Mouse (Mus musculus) lung, embryonic 14.5 days (tissue): Measurements from ENCODE around the gene March4. TPM values are rescaled to one million over a fixed set of nuclear protein-coding genes. Genes with fewer than 3 reads are reported as not detected.

Source experiments
- ATAC-seq: fragments of 200-750 bp; cut with Nextera tagmentation; 2 replicates; pipeline ENCODE4 v1.8.0; 2017; ENCODE audit warnings: mild to moderate bottlenecking, moderate TSS enrichment, moderate library complexity; ENCODE audit not compliant: insufficient read depth
- DNase-seq: peaks from one replicate; pipeline ENCODE4 v3.0.0-alpha.2; 2015
- H3K27ac ChIP-seq: fragments of 300-500 bp; sonication (generic); 2 replicates; pipeline ENCODE4 v1.5.1; 2014; ENCODE audit warnings: low read depth, mild to moderate bottlenecking, moderate library complexity
- H3K27me3 ChIP-seq: fragments of 300-500 bp; sonication (generic); 2 replicates; pipeline ENCODE4 v1.6.1; 2014; ENCODE audit warnings: low read length, control low read depth; ENCODE audit not compliant: insufficient read depth
- H3K36me3 ChIP-seq: fragments of 300-500 bp; sonication (generic); 2 replicates; pipeline ENCODE4 v1.6.1; 2014; ENCODE audit warnings: control low read depth; ENCODE audit not compliant: insufficient read depth
- H3K4me1 ChIP-seq: fragments of 300-500 bp; sonication (generic); 2 replicates; pipeline ENCODE4 v1.6.1; 2014; ENCODE audit warnings: antibody characterized with exemption, control low read depth; ENCODE audit not compliant: insufficient read depth
- H3K4me2 ChIP-seq: fragments of 300-500 bp; sonication (generic); 2 replicates; pipeline ENCODE4 v1.6.1; 2014; ENCODE audit warnings: mild to moderate bottlenecking
- H3K4me3 ChIP-seq: fragments of 300-500 bp; sonication (generic); 2 replicates; pipeline ENCODE4 v1.5.1; 2014; ENCODE audit warnings: low read depth, low read length
- H3K9ac ChIP-seq: fragments of 300-500 bp; sonication (generic); 2 replicates; pipeline ENCODE4 v1.6.1; 2014
- H3K9me3 ChIP-seq: fragments of 300-500 bp; sonication (generic); 2 replicates; pipeline ENCODE4 v1.6.1; 2016; ENCODE audit warnings: low read depth, low read length, control low read depth
- CTCF ChIP-seq: IDR thresholded peaks from 2 replicates; pipeline ENCODE4 v1.5.1; 2016; ENCODE audit warnings: antibody characterized with exemption, low read depth
- WGBS: fragments of 180-500 bp; shearing (Covaris S2); extraction: QIAGEN DNeasy Blood & Tissue Kit; methylation state at CpG from one replicate; pipeline ENCODE4 v1.1.7; 2014; 5-methylcytosine and 5-hydroxymethylcytosine counted together
- polyA plus RNA-seq: library from polyadenylated mRNA; unstranded; fragments of >200 nt; fragmentation: Nextera tagmentation; extraction: Ambion mirVana; gene quantifications from 2 replicates; pipeline ENCODE4 v1.2.1, GENCODE M21; 2014

March4 gene
- not detected in 2 replicates for polyA plus RNA-seq

- WGBS = under 1% methylated on average over 41 of the region's 41 CpGs
- Histone ChIP-seq H3K9ac (no peak within 1 kb of the TSS), H3K4me1 (no peaks in the 10 kb centered on the region), H3K36me3 (no peaks in the 10 kb centered on the region), H3K4me2 (peak within 1 kb of the TSS; percentile 53), H3K9me3 (no peaks in the 10 kb centered on the region), H3K4me3 (peak within 1 kb of the TSS; percentile 6; the same call in 1 of the 2 replicates), H3K27me3 (peaks cover 27% of the 10 kb centered on the region), H3K27ac (no peak within 1 kb of the TSS)
- ATAC-seq (peak; percentile 91), DNase-seq (peak; percentile 88)
- no peak for TF ChIP-seq CTCF
These were observed at the start of gene March4 for GRCm38 (mm10) chr1:72536611-72537351. TSS of gene March4 (minus strand) at chr1:72536930.

- 91% methylated on average over 17 of the region's 17 CpGs for WGBS
These were observed 49.5 kb upstream of the March4 start for GRCm38 (mm10) chr1:72585971-72586875.

GRCm38 (mm10) chr1:72583906-72584305, 47.2 kb upstream of the March4 start:
- WGBS = 64% methylated on average over 4 of the region's 4 CpGs
- H3K9ac ChIP-seq = peak overlapping the region; percentile 71
- H3K27ac ChIP-seq = peak overlapping the region; percentile 77; the same call in 1 of the 2 replicates

More at GRCm38 (mm10) chr1:72585971-72586875, 49.5 kb upstream of the March4 start:
- no peaks in the 10 kb centered on the region; the same call in 1 of the 2 replicates for H3K4me1 ChIP-seq
- H3K9me3 ChIP-seq = no peaks in the 10 kb centered on the region
- H3K9ac ChIP-seq = no peak overlapping the region
- no peak for TF ChIP-seq CTCF
- no peak for ATAC-seq
- H3K36me3 ChIP-seq = peaks cover 48% of the 10 kb centered on the region
- no peak for DNase-seq
- H3K4me3 ChIP-seq = no peak overlapping the region
- no peak overlapping the region for H3K4me2 ChIP-seq
- H3K27me3 ChIP-seq = no peaks in the 10 kb centered on the region
- H3K27ac ChIP-seq = no peak overlapping the region

GRCm38 (mm10) chr1:72582947-72583731, 46.4 kb upstream of the March4 start, which contains the start of gene Smarcal1:
TSS of gene Smarcal1 (plus strand) at chr1:72583251.
- ATAC-seq (peak; percentile 100), DNase-seq (peak; percentile 97)
- H3K27ac ChIP-seq = peak within 1 kb of the TSS; percentile 77
- H3K9ac ChIP-seq = peak within 1 kb of the TSS; percentile 71
- no peaks in the 10 kb centered on the region; the same call in 1 of the 2 replicates for H3K4me1 ChIP-seq
- H3K27me3 ChIP-seq = no peaks in the 10 kb centered on the region
- no peaks in the 10 kb centered on the region for H3K9me3 ChIP-seq
- under 1% methylated on average over 25 of the region's 25 CpGs for WGBS
- no peak for TF ChIP-seq CTCF
- peak within 1 kb of the TSS; percentile 77 for H3K4me2 ChIP-seq
- peaks cover 26% of the 10 kb centered on the region for H3K36me3 ChIP-seq
- H3K4me3 ChIP-seq = peak within 1 kb of the TSS; percentile 60

More at GRCm38 (mm10) chr1:72583906-72584305, 47.2 kb upstream of the March4 start:
- H3K4me2 ChIP-seq = peak overlapping the region; percentile 77
- DNase-seq (no peak), ATAC-seq (no peak)
- H3K27me3 ChIP-seq = no peaks in the 10 kb centered on the region
- peaks cover 32% of the 10 kb centered on the region for H3K36me3 ChIP-seq
- peak overlapping the region; percentile 60 for H3K4me3 ChIP-seq
- H3K9me3 ChIP-seq = no peaks in the 10 kb centered on the region
- no peak for TF ChIP-seq CTCF
- H3K4me1 ChIP-seq = no peaks in the 10 kb centered on the region; the same call in 1 of the 2 replicates

- H3K4me2 ChIP-seq = peak overlapping the region; percentile 29; the same call in 1 of the 2 replicates
- no peak overlapping the region for H3K4me3 ChIP-seq
- H3K27ac ChIP-seq = no peak overlapping the region
- H3K4me1 ChIP-seq = no peaks in the 10 kb centered on the region
- 0 out of 2 replicates have a peak, but pooled peaks cover 5% of the 10 kb centered on the region for H3K27me3 ChIP-seq
- DNase-seq (peak; percentile 52), ATAC-seq (no peak)
- H3K9me3 ChIP-seq = no peaks in the 10 kb centered on the region
- no peak for TF ChIP-seq CTCF
- no peaks in the 10 kb centered on the region for H3K36me3 ChIP-seq
- no peak overlapping the region for H3K9ac ChIP-seq
- WGBS = 23% methylated on average over 4 of the region's 4 CpGs
These were observed 42.1 kb upstream of the March4 start for GRCm38 (mm10) chr1:72578806-72579205.

GRCm38 (mm10) chr1:72578351-72578750, 41.6 kb upstream of the March4 start:
- Histone ChIP-seq H3K4me2 (peak overlapping the region; percentile 29; the same call in 1 of the 2 replicates), H3K9ac (no peak overlapping the region), H3K4me3 (no peak overlapping the region), H3K36me3 (no peaks in the 10 kb centered on the region), H3K4me1 (no peaks in the 10 kb centered on the region), H3K27ac (no peak overlapping the region), H3K27me3 (0 out of 2 replicates have a peak, but pooled peaks cover 5% of the 10 kb centered on the region), H3K9me3 (no peaks in the 10 kb centered on the region)
- no peak for TF ChIP-seq CTCF
- no peak for DNase-seq
- ATAC-seq = no peak
- 44% methylated on average over 15 of the region's 15 CpGs for WGBS
